Mouse (Mus musculus) MEL (cell line): ENCODE results near the gene Galntl6.

ENCODE experiments used
- CTCF ChIP-seq, 3 experiments: IDR thresholded peaks in 2 of 3; conservative IDR thresholded peaks in 1 of 3; 2 replicates each; pipeline ENCODE4 v1.5.1; 2011 to 2012; ENCODE audit warnings: low read length in 3 of 3, low read depth in 2 of 3, mild to moderate bottlenecking in 2 of 3, improper control_type of control experiment in 1 of 3, inconsistent platforms in 1 of 3, mixed read lengths in 1 of 3, moderate library complexity in 1 of 3; ENCODE audit not compliant: control insufficient read depth in 1 of 3, insufficient read depth in 1 of 3, poor library complexity in 1 of 3, severe bottlenecking in 1 of 3
- ELF1 ChIP-seq: IDR thresholded peaks from 2 replicates; pipeline ENCODE4 v1.6.1; 2014; ENCODE audit warnings: low read depth, mild to moderate bottlenecking, inconsistent platforms, low read length, improper control_type of control experiment, moderate library complexity
- EP300 ChIP-seq, 2 experiments: IDR thresholded peaks; 2 replicates each; pipeline ENCODE4 v1.6.1; 2011; ENCODE audit warnings: improper control_type of control experiment in 2 of 2, low read length in 2 of 2, low read depth in 1 of 2, mild to moderate bottlenecking in 1 of 2
- KAT2A ChIP-seq: conservative IDR thresholded peaks from 2 replicates; pipeline ENCODE4 v1.6.1; 2012; ENCODE audit warnings: low read depth, low read length, improper control_type of control experiment, inconsistent platforms
- MAZ ChIP-seq: IDR thresholded peaks from 2 replicates; pipeline ENCODE4 v1.6.1; 2012; ENCODE audit warnings: low read depth, mild to moderate bottlenecking, inconsistent platforms, low read length, improper control_type of control experiment
- TCF12 ChIP-seq: IDR thresholded peaks from 2 replicates; pipeline ENCODE4 v1.6.1; 2014; ENCODE audit warnings: low read depth, mild to moderate bottlenecking, inconsistent platforms, low read length, improper control_type of control experiment, moderate library complexity
- UBTF ChIP-seq: IDR thresholded peaks from 2 replicates; pipeline ENCODE4 v1.6.1; 2012; ENCODE audit warnings: low read depth, mild to moderate bottlenecking, inconsistent platforms, low read length, improper control_type of control experiment, moderate library complexity, borderline replicate concordance; ENCODE audit not compliant: insufficient read depth
- ZKSCAN1 ChIP-seq: IDR thresholded peaks from 2 replicates; pipeline ENCODE4 v1.6.1; 2012; ENCODE audit warnings: low read depth, mild to moderate bottlenecking, inconsistent platforms, low read length, improper control_type of control experiment, moderate library complexity
- ZNF384 ChIP-seq: IDR thresholded peaks from 2 replicates; pipeline ENCODE4 v1.6.1; 2012; ENCODE audit warnings: low read depth, mild to moderate bottlenecking, inconsistent platforms, low read length, improper control_type of control experiment

DNA sequence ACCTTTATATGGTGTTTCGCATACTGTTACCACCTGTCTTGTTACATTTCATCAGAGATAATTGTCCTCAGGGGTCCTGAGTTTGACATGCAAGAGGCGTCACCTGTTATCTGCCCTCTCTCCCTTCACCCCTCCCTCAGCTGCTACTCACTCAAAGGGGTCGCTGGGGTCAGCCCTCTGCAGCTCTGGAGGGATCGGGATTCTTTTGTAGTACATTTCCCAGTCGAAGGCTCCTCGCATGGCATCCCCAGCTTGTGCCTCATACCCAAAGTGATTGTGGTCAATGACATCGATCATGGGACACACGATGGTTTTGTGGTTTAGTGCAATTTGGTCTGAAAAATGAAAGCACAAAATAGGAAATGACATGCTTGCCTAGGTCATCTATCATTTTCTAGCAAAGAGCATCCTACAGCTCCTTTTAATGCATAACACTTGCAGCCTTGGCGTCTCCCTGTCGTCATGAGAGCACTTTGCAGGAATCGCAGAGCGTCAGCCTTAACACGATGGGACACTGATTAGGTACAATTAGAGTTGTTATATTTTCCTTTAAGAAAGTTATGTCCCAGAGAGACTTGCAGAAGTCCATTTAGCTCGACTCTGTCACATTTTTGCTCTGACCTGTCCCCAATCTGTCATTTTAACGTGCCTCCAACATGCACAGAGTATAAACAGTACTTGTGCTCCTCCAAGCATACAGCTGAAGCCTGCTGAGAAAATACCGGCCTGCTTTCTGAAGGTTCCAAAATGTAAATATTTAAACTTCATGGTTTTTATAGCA lies 954.1 kb downstream of the Galntl6 start:
- no peak for TF ChIP-seq ELF1
- no peak for TF ChIP-seq UBTF
- TF ChIP-seq CTCF (IDR thresholded peaks at IDR 0.05 in 2 of 3, conservative IDR thresholded peaks at IDR 0.05 in 1 of 3; ENCODE audit: control insufficient read depth in 1 of 3, insufficient read depth in 1 of 3, low read depth in 2 of 3, low read length in 3 of 3, poor library complexity in 1 of 3, severe bottlenecking in 1 of 3), result no peak
- no peak for TF ChIP-seq ZNF384
- no peak for TF ChIP-seq MAZ
- TF ChIP-seq KAT2A, result no peak
- TF ChIP-seq EP300 (IDR thresholded peaks at IDR 0.05; ENCODE audit: low read depth in 1 of 2, low read length in 2 of 2), result no peak
- TF ChIP-seq ZKSCAN1, result no peak
- TF ChIP-seq TCF12, result no peak
